Mouse (Mus musculus) left cerebral cortex, adult 11 months (tissue): Measurements from ENCODE around the gene Bicdl2.
A peak's percentile ranks its signal among the peaks of the same experiment; 100 is the strongest.

ENCODE experiments used
- DNase-seq: peaks from one replicate; pipeline ENCODE4 v3.0.0; 2022; ENCODE audit warnings: low spot score

Gene Bicdl2

GRCm38 (mm10) chr17:23660117-23660875, at the start of gene Bicdl2:
TSS of gene Bicdl2 (plus strand) at chr17:23660506.
- no peak for DNase-seq

- no peak for DNase-seq
These were observed 43.2 kb upstream of the Bicdl2 start for GRCm38 (mm10) chr17:23617087-23617486.

- no peak for DNase-seq
These were observed 40.0 kb upstream of the Bicdl2 start for GRCm38 (mm10) chr17:23620351-23620750.

GRCm38 (mm10) chr17:23627813-23628212, 32.5 kb upstream of the Bicdl2 start:
- DNase-seq: no peak

GRCm38 (mm10) chr17:23630195-23631020, 29.9 kb upstream of the Bicdl2 start:
- DNase-seq: peak; percentile 68

GRCm38 (mm10) chr17:23631241-23631640, 29.1 kb upstream of the Bicdl2 start:
- DNase-seq: no peak

- DNase-seq: no peak
These were observed 15.5 kb upstream of the Bicdl2 start, which contains the start of gene Mmp25 for GRCm38 (mm10) chr17:23644613-23645495. TSS of gene Mmp25 (minus strand) at chr17:23645277.

- no peak for DNase-seq
These were observed 14.4 kb upstream of the Bicdl2 start for GRCm38 (mm10) chr17:23645894-23646293.

- no peak for DNase-seq
These were observed 8.9 kb upstream of the Bicdl2 start for GRCm38 (mm10) chr17:23651363-23651762.

- DNase-seq: no peak
These were observed 7.0 kb upstream of the Bicdl2 start for GRCm38 (mm10) chr17:23653324-23653723.

- no peak for DNase-seq
These were observed 6.3 kb upstream of the Bicdl2 start for GRCm38 (mm10) chr17:23654001-23654400.

- DNase-seq: no peak
These were observed 5.9 kb upstream of the Bicdl2 start for GRCm38 (mm10) chr17:23654410-23654809.

- DNase-seq: no peak
These were observed 1.9 kb upstream of the Bicdl2 start for GRCm38 (mm10) chr17:23658450-23658849.

- no peak for DNase-seq
These were observed 532 bp downstream of the Bicdl2 start for GRCm38 (mm10) chr17:23660876-23661200.

GRCm38 (mm10) chr17:23661526-23661925, 1.2 kb downstream of the Bicdl2 start:
- no peak for DNase-seq

- no peak for DNase-seq
These were observed 4.3 kb downstream of the Bicdl2 start for GRCm38 (mm10) chr17:23664556-23665021.

GRCm38 (mm10) chr17:23665511-23665910, 5.2 kb downstream of the Bicdl2 start:
- no peak for DNase-seq

- DNase-seq: no peak
These were observed 10.3 kb downstream of the Bicdl2 start for GRCm38 (mm10) chr17:23670516-23671074.

- DNase-seq: no peak
These were observed 11.2 kb downstream of the Bicdl2 start for GRCm38 (mm10) chr17:23671519-23671918.

GRCm38 (mm10) chr17:23672761-23673160, 12.5 kb downstream of the Bicdl2 start:
- no peak for DNase-seq

GRCm38 (mm10) chr17:23673424-23674073, 13.2 kb downstream of the Bicdl2 start, which contains the start of the genes Hcfc1r1 and Thoc6:
TSS of gene Hcfc1r1 (plus strand) at chr17:23673596.
TSS of gene Thoc6 (minus strand) at chr17:23673882.
- peak; percentile 97 for DNase-seq
